Mouse (Mus musculus): Measurements from ENCODE around the gene Vamp8.

GRCm38 (mm10) chr6:72345633-72346032, 44.9 kb downstream of the Vamp8 start:
- TF ChIP-seq EP300 (IDR thresholded peaks at IDR 0.05; ENCODE audit: insufficient read depth, low read depth, low read length): no peak
- TF ChIP-seq CTCF (IDR thresholded peaks at IDR 0.05; ENCODE audit: low read depth, low read length): no peak
- TF ChIP-seq POLR2A (IDR thresholded peaks at IDR 0.05; ENCODE audit: insufficient read depth, low read length): no peak

All from ES-Bruce4 (cell line).